ENCODE assay signal across 20 mouse cellular contexts in genomic region chr11:3741183-3741582, GRCm38 (mm10).
DNase-seq lines count a peak whose midpoint lies in the region; TF ChIP-seq lines count a peak whose summit lies in the region.
"Had no signal": no experiment of that assay in that cellular context is flagged by ENCODE, and none has a peak within 500 bp of the region (broad histone marks: within the 10 kb centered on the region; RNA-seq: fewer than 3 reads in every experiment).

No protein-coding gene starts in this region.

- 92% methylated on average over 12 of the region's 12 CpGs for WGBS in thymus, adult 2 months

- H3K27ac ChIP-seq in thymus, adult 2 months (ENCODE audit: control insufficient read depth, insufficient read depth, low read length), result no peak overlapping the region
- H3K27ac ChIP-seq: embryonic facial prominence, embryonic 15.5 days; heart, embryonic 10.5 days; hindbrain, embryonic 15.5 days; kidney, postnatal 0 days; limb, embryonic 10.5 days; liver, embryonic 15.5 days had no signal

- peak; percentile 66 to 77 for DNase-seq in frontal cortex, adult 2 months (ENCODE audit: extremely low spot score in 1 of 2, low spot score in 1 of 2)
- no peak for DNase-seq in frontal cortex, postnatal 25 days (ENCODE audit: low spot score in 2 of 2)
- peak; percentile 67 to 78 for DNase-seq in right cerebral cortex, postnatal 10 days (ENCODE audit: low spot score in 2 of 2)
- DNase-seq in right cerebral cortex, postnatal 25 days, result no peak
- DNase-seq in left cerebral cortex, adult 9 months (ENCODE audit: low spot score in 2 of 2), result peak; percentile 61 to 79
- DNase-seq in MN1 (ENCODE audit: low spot score), result no peak
- DNase-seq in thymus, adult 2 months, result no peak
- DNase-seq: adrenal gland, adult 2 months; B cell, adult 2 months; cerebellum, adult 8-10 months; kidney, adult 2 months; liver; lung, postnatal 4 days had no signal

- H3K27me3 ChIP-seq in thymus, adult 2 months (ENCODE audit: control insufficient read depth, insufficient read depth, low read length), result no peaks in the 10 kb centered on the region
- H3K27me3 ChIP-seq: embryonic facial prominence, embryonic 15.5 days; hindbrain, embryonic 15.5 days had no signal

- H3K4me1 ChIP-seq in thymus, adult 2 months (replicated peaks; ENCODE audit: control insufficient read depth, insufficient read depth, low read length), result no peaks in the 10 kb centered on the region
- H3K4me1 ChIP-seq: embryonic facial prominence, embryonic 15.5 days; heart, embryonic 10.5 days; hindbrain, embryonic 15.5 days; limb, embryonic 10.5 days; liver, embryonic 15.5 days had no signal

- TF ChIP-seq POLR2A in thymus, adult 2 months (IDR thresholded peaks at IDR 0.05; ENCODE audit: control insufficient read depth, extremely low read depth, insufficient read depth, low read length, poor library complexity), result no peak

- no peaks in the 10 kb centered on the region for H3K36me3 ChIP-seq in thymus, adult 2 months (ENCODE audit: control insufficient read depth, insufficient read depth, low read length)
- H3K36me3 ChIP-seq: embryonic facial prominence, embryonic 15.5 days; G1E; heart, embryonic 10.5 days; hindbrain, embryonic 15.5 days; limb, embryonic 10.5 days; liver, embryonic 15.5 days had no signal

- no peak for TF ChIP-seq CTCF in thymus, adult 2 months (IDR thresholded peaks at IDR 0.05; ENCODE audit: borderline replicate concordance, control insufficient read depth, extremely low read depth, insufficient read depth, low read length, poor library complexity)

- no peak overlapping the region for H3K4me3 ChIP-seq in thymus, adult 2 months (ENCODE audit: control insufficient read depth, insufficient read depth, low read length)
- H3K4me3 ChIP-seq: embryonic facial prominence, embryonic 15.5 days; heart, embryonic 10.5 days; hindbrain, embryonic 15.5 days; limb, embryonic 10.5 days; liver, embryonic 15.5 days had no signal

Comparison
In these comparisons a context has a peak if more than half of its experiments do, and no peak if none do; other contexts are left out.
1. DNase-seq: peak in frontal cortex, adult 2 months (2 of 2), right cerebral cortex, postnatal 10 days (2 of 2) and left cerebral cortex, adult 9 months (2 of 2); none in frontal cortex, postnatal 25 days (0 of 2), right cerebral cortex, postnatal 25 days (single experiment), MN1 (single experiment) and thymus, adult 2 months (single experiment).